Mouse (Mus musculus): ENCODE measurements around the gene Gtsf1.

- no peak for TF ChIP-seq CTCF (IDR thresholded peaks at IDR 0.05; ENCODE audit: low read depth)
- TF ChIP-seq EP300 (optimal IDR thresholded peaks at IDR 0.05) = no peak
Observed at GRCm38 (mm10) chr15:103368179-103368940, 61.9 kb downstream of the Gtsf1 start.
